Mouse (Mus musculus) ES-Bruce4 (cell line): ENCODE measurements around the gene Utp15. TPM values are rescaled to one million over a fixed set of nuclear protein-coding genes. Genes with fewer than 3 reads are reported as not detected.
A peak's percentile ranks its signal among the peaks of the same experiment; 100 is the strongest.

Experiments used
- H3K27ac ChIP-seq: 2 replicates; pipeline ENCODE4 v1.5.1; 2012; ENCODE audit warnings: low read length, inconsistent platforms; ENCODE audit not compliant: insufficient read depth
- H3K27me3 ChIP-seq: 2 replicates; pipeline ENCODE4 v1.6.1; 2012; ENCODE audit warnings: mild to moderate bottlenecking, low read length, inconsistent platforms; ENCODE audit not compliant: control insufficient read depth, poor library complexity, insufficient read depth, severe bottlenecking
- H3K36me3 ChIP-seq: 2 replicates; pipeline ENCODE4 v1.6.1; 2012; ENCODE audit warnings: inconsistent platforms, mild to moderate bottlenecking, low read length, moderate library complexity; ENCODE audit not compliant: control insufficient read depth, poor library complexity, insufficient read depth, severe bottlenecking
- H3K4me1 ChIP-seq: one replicate; pipeline ENCODE4 v1.8.1; 2011; ENCODE audit warnings: low read length; ENCODE audit not compliant: control insufficient read depth, insufficient read depth
- H3K4me3 ChIP-seq: 2 replicates; pipeline ENCODE4 v1.5.1; 2011; ENCODE audit warnings: low read depth, mild to moderate bottlenecking, low read length
- H3K9ac ChIP-seq: 2 replicates; pipeline ENCODE4 v1.6.1; 2012; ENCODE audit warnings: low read depth, mild to moderate bottlenecking, inconsistent platforms; ENCODE audit not compliant: poor library complexity, severe bottlenecking
- H3K9me3 ChIP-seq: replicated peaks from 2 replicates; pipeline ENCODE4 v1.6.1; 2012; ENCODE audit warnings: mild to moderate bottlenecking, low read length, inconsistent platforms; ENCODE audit not compliant: control insufficient read depth, poor library complexity, insufficient read depth, severe bottlenecking
- CTCF ChIP-seq: IDR thresholded peaks from one replicate; pipeline ENCODE4 v1.8.1; 2011; ENCODE audit warnings: low read depth, low read length
- EP300 ChIP-seq: IDR thresholded peaks from 2 replicates; pipeline ENCODE4 v1.6.1; 2011; ENCODE audit warnings: low read depth, low read length; ENCODE audit not compliant: insufficient read depth
- POLR2A ChIP-seq: IDR thresholded peaks from one replicate; pipeline ENCODE4 v1.8.1; 2011; ENCODE audit warnings: low read length; ENCODE audit not compliant: insufficient read depth
- polyA plus RNA-seq: library from polyadenylated mRNA; stranded (reverse); fragments of >200 nt; gene quantifications from 2 replicates; pipeline ENCODE4 v1.2.4, GENCODE M21; 2011; ENCODE audit warnings: low read depth; ENCODE audit not compliant: missing spikeins, insufficient read depth, insufficient read length

Utp15 gene
- polyA plus RNA-seq, 1 experiment: 48.3 TPM

DNA sequence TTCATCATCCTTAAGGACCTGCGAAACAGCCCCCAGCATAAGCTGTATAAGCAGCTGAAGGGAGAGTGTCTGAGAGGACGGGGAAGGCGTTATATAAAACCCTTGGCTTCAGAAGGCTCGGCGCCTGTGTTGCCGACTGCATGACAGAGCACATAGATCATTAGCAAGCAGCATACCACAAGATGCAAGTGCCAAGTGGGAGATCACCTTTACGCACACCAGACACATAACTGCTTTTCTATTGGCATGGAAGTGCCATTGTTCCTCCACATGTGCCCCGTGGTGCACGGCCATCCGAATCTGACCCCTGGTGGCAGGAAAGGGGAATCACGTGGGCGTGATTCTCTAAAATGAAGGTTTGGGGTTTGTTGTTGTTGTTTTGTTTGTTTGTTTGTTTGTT is 40.0 kb downstream of the Utp15 start:
- H3K27me3 ChIP-seq: no peaks in the 10 kb centered on the region
- TF ChIP-seq CTCF (peak; percentile 80), EP300 (no peak)
- H3K4me3 ChIP-seq: no peak overlapping the region
- H3K9me3 ChIP-seq: no peaks in the 10 kb centered on the region
- H3K9ac ChIP-seq: no peak overlapping the region
- no peak overlapping the region for H3K27ac ChIP-seq
- no peaks in the 10 kb centered on the region for H3K4me1 ChIP-seq
- H3K36me3 ChIP-seq: no peaks in the 10 kb centered on the region

- no peaks in the 10 kb centered on the region for H3K9me3 ChIP-seq
Measured at GRCm38 (mm10) chr13:98210137-98210536, 52.7 kb downstream of the Utp15 start.

DNA sequence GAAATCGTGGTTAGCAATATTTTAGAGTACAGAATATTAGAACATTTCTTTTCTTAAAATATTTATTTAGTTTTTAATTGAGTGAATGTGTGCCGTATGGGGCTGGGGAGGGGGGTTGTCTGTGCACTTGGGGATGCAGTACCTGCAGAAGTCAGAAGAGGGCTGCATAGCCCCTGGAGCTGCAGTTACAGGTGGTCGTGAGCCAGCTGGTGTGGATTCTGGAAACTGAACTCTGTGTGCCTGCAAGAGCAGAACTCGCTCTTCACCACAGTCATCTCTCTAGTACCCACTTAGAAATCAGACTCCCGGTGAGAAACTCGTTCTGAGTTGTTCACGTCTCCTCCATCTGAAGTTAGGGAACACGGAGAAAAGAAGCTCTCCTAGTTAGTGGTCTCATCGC is 54.0 kb downstream of the Utp15 start:
- no peaks in the 10 kb centered on the region for H3K4me1 ChIP-seq
- H3K4me3 ChIP-seq: no peak overlapping the region
- H3K36me3 ChIP-seq: no peaks in the 10 kb centered on the region
- no peak overlapping the region for H3K9ac ChIP-seq
- H3K27ac ChIP-seq: no peak overlapping the region
- H3K9me3 ChIP-seq: no peaks in the 10 kb centered on the region
- peak; percentile 64 for TF ChIP-seq CTCF
- TF ChIP-seq EP300: no peak
- no peak for TF ChIP-seq POLR2A
- 0 out of 2 replicates have a peak, but pooled peaks cover 2% of the 10 kb centered on the region for H3K27me3 ChIP-seq

More at GRCm38 (mm10) chr13:98210137-98210536, 52.7 kb downstream of the Utp15 start:
- H3K27ac ChIP-seq: no peak overlapping the region
- no peak overlapping the region for H3K9ac ChIP-seq
- H3K4me1 ChIP-seq: no peaks in the 10 kb centered on the region
- H3K36me3 ChIP-seq: no peaks in the 10 kb centered on the region
- no peak overlapping the region for H3K4me3 ChIP-seq
- H3K27me3 ChIP-seq: 0 out of 2 replicates have a peak, but pooled peaks cover 2% of the 10 kb centered on the region
- TF ChIP-seq POLR2A (no peak), EP300 (no peak), CTCF (no peak)

GRCm38 (mm10) chr13:98206546-98206870 is 56.3 kb downstream of the Utp15 start:
- TF ChIP-seq CTCF (no peak), POLR2A (no peak), EP300 (no peak)
- Histone ChIP-seq H3K36me3 (no peaks in the 10 kb centered on the region), H3K4me1 (no peaks in the 10 kb centered on the region), H3K27me3 (0 out of 2 replicates have a peak, but pooled peaks cover 2% of the 10 kb centered on the region), H3K9me3 (no peaks in the 10 kb centered on the region), H3K4me3 (peak overlapping the region; percentile 51), H3K9ac (peak overlapping the region; percentile 53), H3K27ac (no peak overlapping the region)

DNA sequence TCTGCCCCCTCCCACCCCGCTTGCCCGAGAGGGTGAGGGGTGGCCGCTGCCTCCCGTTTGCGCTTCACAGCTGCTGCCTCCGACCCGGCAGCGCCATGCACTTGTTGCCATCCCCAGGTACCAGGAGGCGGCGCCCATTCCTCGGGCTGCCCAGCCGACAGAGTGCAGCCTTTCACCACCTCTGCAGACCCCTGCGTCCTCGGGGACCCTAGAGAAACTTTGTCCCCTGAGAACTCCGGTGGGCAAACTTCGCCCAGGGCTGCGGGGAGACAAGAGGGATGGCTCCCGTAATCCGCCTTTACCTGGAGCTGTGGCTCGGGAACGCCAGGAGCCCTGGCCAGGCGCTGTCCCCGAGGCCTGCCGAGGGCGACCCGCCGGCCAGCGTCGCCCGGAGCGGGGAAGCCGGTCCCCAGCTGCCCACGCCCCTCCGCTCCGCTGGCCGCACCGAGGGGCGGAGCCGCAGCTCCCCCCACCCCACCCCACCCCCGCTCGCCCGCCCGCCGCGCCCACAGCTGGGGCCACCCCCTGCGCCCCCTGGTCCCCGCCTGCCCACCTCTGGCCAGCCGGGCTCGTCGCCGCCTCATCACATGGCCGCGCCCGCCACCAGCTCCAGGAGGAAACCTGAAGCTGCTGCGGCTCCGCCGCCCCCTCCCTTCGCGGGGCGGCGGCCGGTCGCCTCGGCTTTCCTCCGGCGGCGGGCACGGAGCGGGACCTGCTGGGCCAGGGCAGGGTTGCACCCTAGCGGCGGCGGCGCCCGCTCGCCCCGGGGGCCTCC is 56.9 kb downstream of the Utp15 start, which contains the start of gene Arhgef28:
TSS of gene Arhgef28 (minus strand) at position 669 of the 775 bp plus-strand sequence.
- H3K27ac ChIP-seq: no peak within 1 kb of the TSS
- H3K36me3 ChIP-seq: no peaks in the 10 kb centered on the region
- peak within 1 kb of the TSS; percentile 51 for H3K4me3 ChIP-seq
- no peaks in the 10 kb centered on the region for H3K4me1 ChIP-seq
- H3K9me3 ChIP-seq: no peaks in the 10 kb centered on the region
- H3K27me3 ChIP-seq: 0 out of 2 replicates have a peak, but pooled peaks cover 2% of the 10 kb centered on the region
- H3K9ac ChIP-seq: peak within 1 kb of the TSS; percentile 53
- TF ChIP-seq CTCF: peak; percentile 24
- no peak for TF ChIP-seq EP300

GRCm38 (mm10) chr13:98205111-98205510 is 57.7 kb downstream of the Utp15 start:
- Histone ChIP-seq H3K4me1 (no peaks in the 10 kb centered on the region), H3K27me3 (0 out of 2 replicates have a peak, but pooled peaks cover 2% of the 10 kb centered on the region), H3K4me3 (no peak overlapping the region), H3K36me3 (no peaks in the 10 kb centered on the region), H3K9ac (no peak overlapping the region), H3K9me3 (no peaks in the 10 kb centered on the region), H3K27ac (no peak overlapping the region)
- TF ChIP-seq CTCF: no peak
